Mouse (Mus musculus) midbrain, embryonic 14.5 days (tissue): Measurements from ENCODE around the gene Apol7e. TPM values are rescaled to one million over a fixed set of nuclear protein-coding genes. Genes with fewer than 3 reads are reported as not detected.

Experiments
- ATAC-seq: fragments of 200-750 bp; cut with Nextera tagmentation; 2 replicates; pipeline ENCODE4 v1.8.0; 2017; ENCODE audit warnings: moderate number of reproducible peaks, moderate library complexity; ENCODE audit not compliant: low FRiP score, low TSS enrichment
- DNase-seq: peaks from one replicate; pipeline ENCODE4 v3.0.0-alpha.2; 2015
- H3K27ac ChIP-seq: fragments of 300-500 bp; sonication (generic); replicated peaks from 2 replicates; pipeline ENCODE4 v1.5.1; 2014; ENCODE audit warnings: mild to moderate bottlenecking, low read depth, low read length, moderate library complexity
- H3K27me3 ChIP-seq: fragments of 300-500 bp; sonication (generic); 2 replicates; pipeline ENCODE4 v1.6.1; 2014; ENCODE audit warnings: low read length, control low read depth, mixed read lengths; ENCODE audit not compliant: control insufficient read depth, insufficient read depth
- H3K36me3 ChIP-seq: fragments of 300-500 bp; sonication (generic); 2 replicates; pipeline ENCODE4 v1.6.1; 2014; ENCODE audit warnings: low read length, control low read depth; ENCODE audit not compliant: control insufficient read depth, insufficient read depth
- H3K4me1 ChIP-seq: fragments of 300-500 bp; sonication (generic); 2 replicates; pipeline ENCODE4 v1.6.1; 2014; ENCODE audit warnings: mild to moderate bottlenecking, antibody characterized with exemption, low read length, control low read depth; ENCODE audit not compliant: control insufficient read depth, insufficient read depth
- H3K4me2 ChIP-seq: fragments of 300-500 bp; sonication (generic); 2 replicates; pipeline ENCODE4 v1.6.1; 2014; ENCODE audit warnings: mild to moderate bottlenecking, low read length, moderate library complexity
- H3K4me3 ChIP-seq: fragments of 300-500 bp; sonication (generic); replicated peaks from 2 replicates; pipeline ENCODE4 v1.5.1; 2014; ENCODE audit warnings: low read depth, low read length
- H3K9ac ChIP-seq: fragments of 300-500 bp; sonication (generic); replicated peaks from 2 replicates; pipeline ENCODE4 v1.6.1; 2014; ENCODE audit warnings: mild to moderate bottlenecking, low read length, moderate library complexity
- H3K9me3 ChIP-seq: fragments of 300-500 bp; sonication (generic); 2 replicates; pipeline ENCODE4 v1.6.1; 2016; ENCODE audit warnings: low read length, control low read depth, mixed read lengths; ENCODE audit not compliant: control insufficient read depth
- WGBS: fragments of 180-500 bp; shearing (Covaris S2); extraction: QIAGEN DNeasy Blood & Tissue Kit; methylation state at CpG from one replicate; pipeline ENCODE4 v1.1.7; 2014; 5-methylcytosine and 5-hydroxymethylcytosine counted together
- polyA plus RNA-seq: library from polyadenylated mRNA; unstranded; fragments of >200 nt; fragmentation: Nextera tagmentation; extraction: Ambion mirVana; gene quantifications from 2 replicates; pipeline ENCODE4 v1.2.1, GENCODE M21; 2014

Apol7e gene
- polyA plus RNA-seq, 1 experiment from 2014 or later: not detected

DNA sequence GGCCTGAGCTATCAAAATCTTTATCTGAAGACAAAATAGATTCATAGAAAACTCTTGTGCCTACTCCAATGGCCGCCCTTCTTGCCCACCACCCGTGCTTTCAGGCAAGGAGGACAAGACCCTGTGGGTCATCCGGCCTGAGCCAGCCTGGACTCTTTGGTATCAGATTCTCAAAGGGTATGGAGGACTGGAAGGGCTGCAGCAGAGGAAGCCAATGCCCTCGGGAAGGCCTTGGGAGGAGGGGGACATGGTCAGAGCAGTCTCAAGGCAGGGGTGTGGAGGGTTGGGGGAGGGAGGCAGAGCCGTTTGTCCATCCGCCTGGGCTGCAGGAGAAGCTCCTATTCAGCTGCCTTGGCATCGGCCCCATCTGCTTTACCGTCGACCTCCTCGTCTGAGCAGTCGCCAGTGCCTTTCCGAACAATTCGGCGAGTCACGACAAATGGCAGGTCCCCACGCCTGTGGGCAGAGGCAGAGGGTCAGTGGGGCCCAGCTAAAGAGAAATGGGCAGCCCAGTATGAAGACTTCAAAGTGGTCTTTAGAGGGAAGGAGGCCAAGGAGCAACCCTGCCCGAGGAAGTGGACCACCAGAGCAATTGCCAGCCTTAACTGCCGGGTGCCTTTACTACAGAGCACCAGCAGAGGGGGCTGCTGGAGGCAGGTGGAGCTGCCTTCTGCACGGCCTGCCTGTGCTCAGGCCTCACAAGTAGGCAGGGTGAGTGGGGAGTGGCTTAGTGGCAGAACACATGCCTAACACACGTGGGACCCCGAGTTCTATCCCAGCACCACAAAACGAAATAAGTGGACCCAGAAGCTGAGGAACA is 63.1 kb downstream of the Apol7e start:
- DNase-seq (peak; percentile 57), ATAC-seq (no peak)
- Histone ChIP-seq H3K4me3 (no peak overlapping the region), H3K4me2 (no peak overlapping the region), H3K9me3 (no peaks in the 10 kb centered on the region), H3K9ac (no peak overlapping the region), H3K36me3 (peaks cover 60% of the 10 kb centered on the region), H3K27me3 (no peaks in the 10 kb centered on the region), H3K27ac (no peak overlapping the region), H3K4me1 (no peaks in the 10 kb centered on the region)
- 80% methylated on average over 22 of the region's 22 CpGs for WGBS

- H3K4me3 ChIP-seq: no peak overlapping the region
- 90% methylated on average over 16 of the region's 16 CpGs for WGBS
- no peak overlapping the region for H3K4me2 ChIP-seq
- peaks cover 73% of the 10 kb centered on the region for H3K36me3 ChIP-seq
- no peaks in the 10 kb centered on the region for H3K27me3 ChIP-seq
- H3K9me3 ChIP-seq: no peaks in the 10 kb centered on the region
- DNase-seq (no peak), ATAC-seq (no peak)
- H3K4me1 ChIP-seq: no peaks in the 10 kb centered on the region
- H3K9ac ChIP-seq: no peak overlapping the region
- H3K27ac ChIP-seq: no peak overlapping the region
Observed at GRCm38 (mm10) chr15:77763050-77763449, 64.4 kb downstream of the Apol7e start.

GRCm38 (mm10) chr15:77763702-77764101 is 65.0 kb downstream of the Apol7e start:
- Histone ChIP-seq H3K4me3 (no peak overlapping the region), H3K9me3 (no peaks in the 10 kb centered on the region), H3K4me1 (no peaks in the 10 kb centered on the region), H3K27me3 (no peaks in the 10 kb centered on the region), H3K36me3 (peaks cover 79% of the 10 kb centered on the region), H3K27ac (no peak overlapping the region), H3K9ac (no peak overlapping the region), H3K4me2 (no peak overlapping the region)
- 93% methylated on average over 11 of the region's 11 CpGs for WGBS
- DNase-seq (no peak), ATAC-seq (no peak)

- no peak overlapping the region for H3K27ac ChIP-seq
- no peaks in the 10 kb centered on the region for H3K9me3 ChIP-seq
- no peaks in the 10 kb centered on the region for H3K4me1 ChIP-seq
- H3K36me3 ChIP-seq: peaks cover 87% of the 10 kb centered on the region
- WGBS: 88% methylated on average over 13 of the region's 13 CpGs
- no peaks in the 10 kb centered on the region for H3K27me3 ChIP-seq
- no peak overlapping the region for H3K4me2 ChIP-seq
- no peak overlapping the region for H3K9ac ChIP-seq
- ATAC-seq: no peak
- no peak overlapping the region for H3K4me3 ChIP-seq
- peak; percentile 4 for DNase-seq
Observed at GRCm38 (mm10) chr15:77764391-77765006, 65.8 kb downstream of the Apol7e start.

DNA sequence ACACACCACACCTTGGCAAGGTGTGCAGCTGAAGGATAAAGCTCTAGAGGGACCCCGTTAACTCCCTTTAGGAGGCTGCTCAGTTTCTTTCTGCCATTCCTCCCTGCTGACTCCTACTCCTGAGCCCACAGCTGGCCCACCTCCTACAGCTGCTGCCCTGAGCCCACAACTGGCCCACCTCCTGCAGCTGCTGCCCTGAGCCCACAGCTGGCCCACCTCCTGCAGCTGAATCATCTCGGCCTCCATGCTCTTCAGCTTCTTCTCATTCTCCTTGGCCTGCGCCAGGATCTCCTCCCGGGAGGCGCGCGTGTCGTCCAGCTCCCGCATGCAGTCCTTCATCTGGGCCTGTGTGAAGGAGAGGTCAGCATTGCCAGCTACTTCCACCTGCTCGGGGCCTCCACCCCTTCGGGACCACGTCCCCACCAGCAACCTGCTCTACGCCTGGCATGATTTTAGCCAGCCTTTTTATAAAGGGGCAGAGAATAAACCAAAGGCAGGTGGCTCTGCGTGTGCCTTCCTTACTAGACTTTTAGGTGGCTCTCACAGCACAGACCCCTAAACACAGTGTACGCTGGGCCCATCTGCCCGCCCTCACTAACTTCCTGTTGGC is 66.9 kb downstream of the Apol7e start:
- no peaks in the 10 kb centered on the region for H3K27me3 ChIP-seq
- 93% methylated on average over 16 of the region's 16 CpGs for WGBS
- no peak overlapping the region for H3K4me3 ChIP-seq
- no peaks in the 10 kb centered on the region for H3K9me3 ChIP-seq
- DNase-seq (no peak), ATAC-seq (no peak)
- H3K4me2 ChIP-seq: no peak overlapping the region
- H3K27ac ChIP-seq: no peak overlapping the region
- H3K9ac ChIP-seq: no peak overlapping the region
- no peaks in the 10 kb centered on the region for H3K4me1 ChIP-seq
- peaks cover 97% of the 10 kb centered on the region for H3K36me3 ChIP-seq

DNA sequence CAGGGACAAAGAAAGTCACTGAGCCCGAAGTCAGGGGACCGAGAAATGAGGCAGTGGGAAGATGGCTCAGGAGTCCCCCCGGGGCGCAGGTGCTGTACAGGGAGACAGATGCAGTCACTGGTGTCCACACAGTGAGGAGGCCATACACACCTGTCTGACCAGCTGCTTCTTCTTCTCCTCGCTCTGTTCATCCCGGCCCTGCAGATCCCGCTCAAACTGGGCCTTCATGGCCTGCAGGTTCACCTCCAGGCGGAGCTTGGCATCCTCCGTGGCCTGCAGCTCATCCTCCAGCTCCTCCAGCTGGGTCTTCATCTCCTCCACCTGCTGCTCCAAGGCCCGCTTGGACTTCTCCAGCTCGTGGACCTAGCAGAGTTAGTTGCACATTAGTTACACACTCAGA is 68.3 kb downstream of the Apol7e start:
- Histone ChIP-seq H3K27me3 (no peaks in the 10 kb centered on the region), H3K4me1 (no peaks in the 10 kb centered on the region), H3K9ac (no peak overlapping the region), H3K9me3 (no peaks in the 10 kb centered on the region), H3K4me3 (no peak overlapping the region), H3K36me3 (peaks cover 98% of the 10 kb centered on the region), H3K4me2 (no peak overlapping the region), H3K27ac (no peak overlapping the region)
- ATAC-seq (no peak), DNase-seq (no peak)
- 93% methylated on average over 11 of the region's 11 CpGs for WGBS

Other genes with a start within 250 kb of the Apol7e start
- gene Apol10a, start 221.8 kb upstream of the Apol7e start, polyA plus RNA-seq: not detected in 2 replicates
- not detected in 2 replicates for gene Apol11a, start 190.6 kb upstream of the Apol7e start, polyA plus RNA-seq
- gene Apol7c, start 165.5 kb upstream of the Apol7e start, polyA plus RNA-seq: not detected in 2 replicates
- not detected in 2 replicates for gene 1700025B11Rik, start 137.0 kb upstream of the Apol7e start, polyA plus RNA-seq
- 0.20 TPM in 1 of 2 replicates, not detected in the other for gene Apol10b, start 102.7 kb upstream of the Apol7e start, polyA plus RNA-seq
- not detected in 2 replicates for gene Gm36245, start 99.6 kb upstream of the Apol7e start, polyA plus RNA-seq
- not detected in 2 replicates for gene Apol11b, start 55.6 kb upstream of the Apol7e start, polyA plus RNA-seq
- gene Apol9b, start 30.2 kb downstream of the Apol7e start, polyA plus RNA-seq: not detected in 2 replicates
- gene Apol8, start 58.1 kb downstream of the Apol7e start, polyA plus RNA-seq: 0.11 TPM in 2 replicates
- 7.3 and 14.8 TPM in 2 replicates for gene Myh9, start 143.3 kb downstream of the Apol7e start, polyA plus RNA-seq
- gene Txn2, start 230.1 kb downstream of the Apol7e start, polyA plus RNA-seq: 219 and 234 TPM in 2 replicates